Mouse (Mus musculus) ES-Bruce4 (cell line): ENCODE results near the gene Ctnnd2.

ENCODE experiments used
- CTCF ChIP-seq: IDR thresholded peaks from one replicate; pipeline ENCODE4 v1.8.1; 2011; ENCODE audit warnings: low read depth, low read length
- POLR2A ChIP-seq: IDR thresholded peaks from one replicate; pipeline ENCODE4 v1.8.1; 2011; ENCODE audit warnings: low read length; ENCODE audit not compliant: insufficient read depth

DNA sequence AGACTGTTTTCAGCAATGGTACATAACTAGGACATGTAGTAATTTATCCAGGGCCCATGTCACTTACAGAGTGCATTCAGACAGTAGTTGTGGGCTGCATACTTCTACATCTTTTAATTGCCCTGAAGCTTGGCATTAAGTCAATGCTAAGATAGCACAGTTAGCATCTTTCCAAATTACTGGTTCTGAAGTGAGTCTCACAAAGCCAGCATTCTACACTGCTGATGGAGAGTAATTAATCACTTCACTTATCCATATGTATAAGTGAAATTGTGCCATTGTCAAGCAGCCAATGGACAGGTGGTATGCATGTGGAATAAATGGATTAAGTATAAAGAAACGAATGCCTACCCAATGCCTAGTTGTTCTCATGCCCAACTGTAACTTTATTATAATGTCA is 423.1 kb downstream of the Ctnnd2 start:
- TF ChIP-seq CTCF (no peak), POLR2A (no peak)
